Mouse (Mus musculus): ENCODE results near the gene S1pr2. TPM values are rescaled to one million over a fixed set of nuclear protein-coding genes. Genes with fewer than 3 reads are reported as not detected.
"Not testable (repeated sequence)": the region's sequence is repeated elsewhere in the genome, so short reads cannot be mapped to it uniquely, and the experiment has no call there.

Gene S1pr2
- total RNA-seq, 2 experiments from 2014 or later: 1.1 to 1.6 TPM

DNA sequence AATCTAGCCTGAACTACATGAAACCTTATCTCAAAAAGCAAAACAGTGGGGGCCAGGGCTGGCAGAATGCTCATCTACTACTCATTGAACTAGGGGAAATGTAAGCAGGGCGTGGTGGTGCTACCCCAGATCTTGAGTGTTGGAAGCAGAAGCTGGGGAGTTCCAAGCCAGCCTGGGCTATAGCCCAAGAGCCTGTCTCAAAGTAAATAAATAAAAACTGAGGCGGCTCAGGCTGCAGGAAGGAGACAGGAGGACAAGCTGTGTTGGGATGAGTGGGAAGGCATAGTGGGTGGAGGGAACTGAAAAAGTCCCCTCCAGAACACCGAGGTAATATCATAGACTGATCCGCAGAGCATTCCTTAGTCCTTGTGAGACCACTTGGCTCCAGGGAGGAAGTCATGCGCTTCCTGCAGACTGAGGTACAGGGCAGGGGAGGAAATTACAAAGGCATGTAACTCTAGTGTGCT, 35.3 kb upstream of the S1pr2 start:
- no peak overlapping the region for H3K4me3 ChIP-seq
- H3K27ac ChIP-seq: peak overlapping the region; percentile 46; the same call in 1 of the 2 replicates
- no peak for TF ChIP-seq CTCF (conservative IDR thresholded peaks at IDR 0.05)
- DNase-seq (ENCODE audit: low spot score in 2 of 2): no peak

DNA sequence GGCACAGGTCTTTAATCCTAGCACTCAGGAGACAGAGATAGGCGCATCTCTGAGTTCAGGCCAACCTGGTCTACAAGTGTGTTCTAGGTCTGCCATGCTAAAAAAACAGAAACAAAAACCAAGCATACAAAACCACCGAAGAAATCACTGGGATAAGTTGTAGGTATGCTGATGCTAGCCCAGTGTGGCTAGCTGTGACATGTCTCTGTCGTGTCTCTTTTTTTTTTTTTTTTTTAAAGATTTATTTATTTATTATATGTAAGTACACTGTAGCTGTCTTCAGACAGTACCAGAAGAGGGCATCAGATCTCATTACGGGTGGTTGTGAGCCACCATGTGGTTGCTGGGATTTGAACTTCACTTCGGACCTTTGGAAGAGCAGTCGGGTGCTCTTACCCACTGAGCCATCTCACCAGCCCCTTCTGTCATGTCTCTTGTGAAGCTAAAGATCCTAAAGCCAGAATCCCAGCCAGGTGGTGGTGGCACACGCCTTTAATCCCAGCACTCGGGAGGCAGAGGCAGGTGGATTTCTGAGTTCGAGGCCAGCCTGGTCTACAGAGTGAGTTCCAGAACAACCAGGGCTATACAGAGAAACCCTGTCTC, 34.5 kb upstream of the S1pr2 start:
- H3K27ac ChIP-seq; DNase-seq (ENCODE audit: low spot score in 2 of 2); H3K4me3 ChIP-seq: not testable (repeated sequence)
- TF ChIP-seq CTCF (conservative IDR thresholded peaks at IDR 0.05): peak; percentile 19; the same call in 1 of the 2 replicates

DNA sequence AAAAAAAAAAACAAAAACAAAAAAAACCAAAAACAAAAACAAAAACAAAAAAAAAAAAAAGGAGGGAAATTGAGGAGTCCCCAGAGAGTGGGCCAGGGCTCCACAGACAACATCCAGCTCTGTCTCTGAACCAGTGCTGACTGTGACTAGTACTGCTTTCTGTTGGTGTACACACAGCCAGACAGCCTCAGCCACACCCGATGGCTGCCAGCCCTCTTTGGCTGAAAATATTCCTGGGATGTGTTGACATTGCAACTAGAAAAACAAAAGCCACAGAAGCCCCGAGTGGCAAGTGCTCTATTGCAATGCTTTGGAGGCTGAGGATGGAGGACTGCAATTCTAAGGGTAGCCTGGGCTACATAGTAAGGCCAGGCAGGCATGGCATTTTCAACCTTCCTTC, 33.8 kb upstream of the S1pr2 start:
- no peak for DNase-seq (ENCODE audit: low spot score in 2 of 2)
- Histone ChIP-seq H3K4me3 (no peak overlapping the region), H3K27ac (no peak overlapping the region)
- TF ChIP-seq CTCF (conservative IDR thresholded peaks at IDR 0.05): no peak

DNA sequence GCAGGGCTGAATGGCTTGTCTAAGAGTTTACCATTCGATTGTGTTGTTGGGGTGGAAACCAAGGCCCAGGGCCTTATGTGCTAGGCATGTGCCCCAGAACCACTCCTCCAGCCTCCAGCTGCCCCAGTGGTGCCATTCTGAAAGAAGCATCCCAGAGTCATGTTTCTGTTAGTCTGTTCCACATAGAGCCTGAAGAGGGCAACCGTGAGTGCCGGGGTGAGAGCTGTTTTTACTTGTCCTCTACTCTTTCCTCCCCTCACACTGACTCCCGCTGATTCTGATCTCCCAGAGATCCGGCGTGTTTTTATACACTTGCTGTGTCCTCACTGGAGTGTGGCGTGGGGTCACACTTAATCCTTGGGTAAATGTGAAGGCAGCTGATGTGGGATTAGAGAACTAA, 31.4 kb upstream of the S1pr2 start:
- peak; percentile 61 for TF ChIP-seq CTCF (conservative IDR thresholded peaks at IDR 0.05)
- no peak overlapping the region for H3K27ac ChIP-seq
- DNase-seq (ENCODE audit: low spot score in 2 of 2): no peak
- H3K4me3 ChIP-seq: no peak overlapping the region

DNA sequence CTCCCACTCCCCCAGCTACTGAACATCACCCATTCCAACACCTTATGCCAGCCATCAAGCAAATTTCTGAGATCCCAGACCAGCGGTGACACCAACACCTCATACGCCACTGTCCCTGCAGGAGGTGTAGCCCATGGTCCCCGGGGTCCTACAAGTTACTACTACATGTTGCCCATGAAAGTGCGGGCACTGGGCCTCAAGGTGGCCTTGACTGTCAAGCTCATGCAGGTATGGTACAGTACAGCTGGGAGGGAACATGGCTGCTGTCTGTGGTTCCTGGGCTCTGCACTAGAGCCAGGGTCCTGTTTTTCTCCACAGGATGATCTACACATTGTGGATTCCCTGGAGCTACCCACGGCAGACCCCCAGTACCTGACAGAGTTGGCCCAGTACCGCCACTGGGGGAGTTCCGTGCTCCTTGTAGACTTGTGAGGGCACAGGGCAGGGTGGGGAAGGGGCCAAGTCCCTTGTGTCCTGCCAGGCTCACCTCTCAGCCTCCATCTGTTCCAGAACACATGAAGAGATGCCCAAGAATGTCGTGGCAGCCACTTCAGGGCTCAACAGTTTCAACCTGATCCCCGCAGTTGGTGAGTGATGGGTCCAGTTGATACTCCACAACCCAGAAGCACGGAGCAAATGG, 30.9 kb upstream of the S1pr2 start:
- no peak for DNase-seq (ENCODE audit: low spot score in 2 of 2)
- no peak overlapping the region for H3K4me3 ChIP-seq
- no peak overlapping the region for H3K27ac ChIP-seq
- no peak for TF ChIP-seq CTCF (conservative IDR thresholded peaks at IDR 0.05)

DNA sequence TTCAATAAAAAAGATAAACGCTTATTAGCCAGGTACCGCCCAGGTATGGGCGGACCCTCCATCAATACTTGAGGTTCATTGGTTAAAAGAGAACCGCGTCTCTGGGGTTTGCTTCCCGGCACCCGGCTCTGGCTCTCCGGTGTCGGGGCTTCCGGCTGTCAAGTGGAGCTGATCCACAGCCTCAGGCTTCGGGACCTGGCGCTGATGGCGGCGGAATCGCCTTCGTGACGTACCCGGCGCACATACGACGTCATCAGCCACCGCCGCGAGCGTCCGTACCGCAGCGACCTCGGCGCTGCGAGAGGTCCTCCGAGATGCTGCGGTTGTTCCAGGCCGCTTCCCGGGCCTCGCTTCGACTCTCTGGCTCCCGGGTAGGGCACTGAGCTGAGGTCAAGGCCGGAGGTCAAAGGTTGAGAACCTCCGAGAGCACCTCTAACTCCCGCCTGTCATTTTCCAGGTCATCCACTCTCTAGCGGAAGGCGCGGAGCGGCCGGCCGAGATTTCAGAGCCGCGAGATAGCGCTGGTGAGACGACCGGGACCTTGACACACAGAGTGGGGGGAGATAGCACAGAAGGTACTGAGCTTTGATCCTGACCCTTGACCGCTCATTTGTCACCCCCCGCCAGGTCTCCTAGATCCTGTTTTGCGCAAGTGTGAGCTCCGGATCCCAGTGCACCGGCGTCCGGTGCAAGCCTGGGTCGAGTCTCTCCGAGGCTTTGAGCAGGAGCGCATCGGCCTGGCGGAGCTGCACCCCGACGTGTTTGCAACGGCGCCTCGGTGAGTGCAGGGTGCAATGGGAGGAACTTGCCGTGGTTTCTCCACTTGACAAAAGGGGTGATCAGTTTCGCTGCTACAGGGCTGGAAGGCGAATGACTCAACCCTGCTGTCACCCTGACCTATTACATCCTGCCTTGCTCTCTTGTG, 26.3 kb upstream of the S1pr2 start, which contains the start of gene Mrpl4:
TSS of gene Mrpl4 (plus strand) at position 112 of the 925 bp plus-strand sequence.
- TF ChIP-seq CTCF (conservative IDR thresholded peaks at IDR 0.05): peak; percentile 16; the same call in 1 of the 2 replicates
- Histone ChIP-seq H3K27ac (peak within 1 kb of the TSS; percentile 94), H3K4me3 (peak within 1 kb of the TSS; percentile 74)
- DNase-seq (ENCODE audit: low spot score in 2 of 2): peak; percentile 88 to 94

DNA sequence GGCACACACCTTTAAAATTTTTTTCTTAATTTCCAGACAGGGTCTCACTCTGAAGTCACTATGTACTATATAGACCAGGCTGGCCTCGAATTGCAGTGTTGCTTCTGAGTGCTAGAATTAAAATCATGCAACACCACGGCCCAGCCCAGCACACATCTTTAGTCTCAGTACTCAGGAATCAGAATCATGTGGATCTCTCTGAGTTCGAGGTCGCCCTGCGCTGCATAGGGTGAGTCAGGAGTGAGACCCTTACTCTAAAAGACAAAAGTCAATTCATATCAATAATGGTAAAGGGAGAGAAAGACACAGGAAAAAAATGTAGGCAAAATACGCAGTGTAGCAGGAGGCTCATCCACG, 25.7 kb upstream of the S1pr2 start:
- DNase-seq (ENCODE audit: low spot score in 2 of 2): no peak
- peak overlapping the region; percentile 74 for H3K4me3 ChIP-seq
- TF ChIP-seq CTCF (conservative IDR thresholded peaks at IDR 0.05): no peak
- peak overlapping the region; percentile 94 for H3K27ac ChIP-seq

DNA sequence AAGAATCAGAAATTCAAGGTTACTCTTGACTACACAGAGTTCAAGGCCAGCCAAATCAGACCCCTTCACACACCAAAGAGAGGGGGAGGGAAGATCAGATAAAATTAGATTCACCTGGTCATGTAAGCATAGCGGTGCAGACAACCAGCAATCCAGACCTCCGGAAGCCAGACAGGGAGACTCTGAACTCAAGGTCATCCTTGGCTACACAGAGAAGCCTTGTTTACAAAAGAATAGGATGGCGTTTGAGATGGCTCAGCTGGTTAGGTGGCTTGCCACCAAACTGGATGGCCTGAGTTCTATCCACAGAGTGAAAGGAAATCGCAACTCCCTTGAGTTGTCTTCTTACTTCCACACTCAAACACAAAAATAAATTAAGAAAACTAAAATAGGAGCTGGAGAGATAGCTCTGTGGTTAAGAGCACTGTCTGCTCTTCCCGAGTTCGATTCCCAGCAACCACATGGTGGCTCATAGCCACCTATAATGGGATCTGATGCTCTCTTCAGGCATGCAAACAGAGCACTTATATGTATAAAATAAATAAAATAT, 25.1 kb upstream of the S1pr2 start:
- peak overlapping the region; percentile 74; the same call in 1 of the 2 replicates for H3K4me3 ChIP-seq
- DNase-seq (ENCODE audit: low spot score in 2 of 2): no peak
- no peak for TF ChIP-seq CTCF (conservative IDR thresholded peaks at IDR 0.05)
- no peak overlapping the region; the same call in 1 of the 2 replicates for H3K27ac ChIP-seq

DNA sequence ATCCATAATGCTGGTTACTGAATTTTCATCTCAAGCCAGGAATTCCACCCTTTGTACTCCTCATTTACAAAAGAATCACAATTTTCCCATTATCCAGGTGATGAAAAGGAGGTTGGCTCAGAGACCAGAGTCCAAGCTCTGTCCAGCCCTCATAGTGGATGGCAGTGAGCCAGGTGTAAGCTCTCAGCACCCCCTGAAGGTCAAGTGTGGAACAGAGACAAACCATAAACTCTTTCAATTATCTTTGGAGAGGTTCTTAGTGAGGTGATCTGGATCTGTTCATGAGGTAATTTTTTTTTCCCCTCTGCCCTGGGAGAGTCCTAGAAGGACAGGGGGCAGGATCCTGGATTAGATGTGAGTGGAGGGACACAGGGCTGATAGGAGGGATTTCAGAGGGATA, 24.2 kb upstream of the S1pr2 start:
- H3K27ac ChIP-seq: no peak overlapping the region
- H3K4me3 ChIP-seq: no peak overlapping the region
- no peak for DNase-seq (ENCODE audit: low spot score in 2 of 2)
- peak; percentile 59 for TF ChIP-seq CTCF (conservative IDR thresholded peaks at IDR 0.05)

DNA sequence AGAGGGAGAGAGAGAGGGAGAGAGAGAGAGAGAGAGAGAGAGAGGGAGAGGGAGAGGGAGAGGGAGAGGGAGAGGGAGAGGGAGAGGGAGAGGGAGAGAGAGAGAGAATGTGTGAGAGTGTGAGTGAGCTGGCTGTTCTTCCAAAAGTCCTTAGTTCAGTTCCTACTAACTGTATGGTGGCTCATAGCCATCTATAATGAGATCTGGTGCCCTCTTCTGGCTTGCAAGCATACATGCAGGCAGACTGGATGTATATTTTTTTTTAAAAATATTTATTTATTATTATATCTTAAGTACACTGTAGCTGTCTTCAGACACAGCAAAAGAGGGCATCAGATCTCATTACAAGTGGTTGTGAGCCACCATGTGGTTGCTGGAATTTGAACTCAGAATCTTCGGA, 21.8 kb upstream of the S1pr2 start:
- DNase-seq (ENCODE audit: low spot score in 2 of 2); H3K27ac ChIP-seq; H3K4me3 ChIP-seq: not testable (repeated sequence)
- peak; percentile 75 for TF ChIP-seq CTCF (conservative IDR thresholded peaks at IDR 0.05)

DNA sequence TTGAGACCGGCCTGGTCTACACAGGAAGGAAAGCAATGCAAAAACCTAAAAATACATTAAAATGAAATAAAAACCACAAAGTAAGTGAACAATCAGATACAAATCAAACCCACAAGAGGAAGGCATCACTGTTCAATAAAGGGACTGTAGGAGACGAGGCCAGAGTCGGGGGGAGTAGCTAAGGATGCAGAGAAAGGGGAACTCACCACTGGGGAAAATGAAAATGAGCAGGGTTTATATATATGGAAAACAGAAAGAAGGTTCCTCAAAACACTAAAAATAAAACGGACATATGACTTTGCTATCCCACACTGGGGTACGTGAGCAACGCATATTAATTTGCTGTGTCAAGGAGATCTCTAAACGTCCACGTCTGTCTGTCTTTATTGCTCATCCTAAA, 20.5 kb upstream of the S1pr2 start:
- H3K4me3 ChIP-seq: no peak overlapping the region
- no peak for TF ChIP-seq CTCF (conservative IDR thresholded peaks at IDR 0.05)
- no peak for DNase-seq (ENCODE audit: low spot score in 2 of 2)
- H3K27ac ChIP-seq: no peak overlapping the region

DNA sequence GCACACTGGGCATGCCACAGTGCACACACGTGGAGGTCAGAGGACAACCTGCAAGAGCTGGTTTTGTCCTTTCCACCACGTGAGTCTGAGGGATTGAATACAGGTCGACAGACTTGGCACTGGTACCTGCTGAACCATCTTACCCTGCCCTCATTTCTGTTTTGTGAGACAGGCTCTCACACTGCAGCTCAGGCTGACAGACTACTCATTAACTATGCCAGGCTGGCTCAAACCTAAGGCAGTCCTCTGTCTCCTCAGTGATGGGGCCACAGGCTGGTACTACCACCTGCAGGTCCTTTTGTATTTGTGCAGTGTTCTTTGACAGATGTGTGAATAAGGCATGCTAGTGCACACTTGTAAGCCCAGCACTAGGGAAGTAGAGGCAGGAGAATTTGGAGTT, 18.5 kb upstream of the S1pr2 start:
- no peak overlapping the region for H3K27ac ChIP-seq
- no peak for TF ChIP-seq CTCF (conservative IDR thresholded peaks at IDR 0.05)
- DNase-seq (ENCODE audit: low spot score in 2 of 2): no peak
- no peak overlapping the region for H3K4me3 ChIP-seq
